Mouse (Mus musculus) layer of hippocampus, adult 8-10 months (tissue): ENCODE measurements at regions not wholly inside any gene's neighbourhood (a gene's known extent, or its start where the extent isn't known, plus 50 kb on each side); places are given as distances from the start of the nearest gene placed in this dataset.
A peak's percentile ranks its signal among the peaks of the same experiment; 100 is the strongest.

Experiments used
- DNase-seq, 2 experiments: peaks; one replicate each; pipeline ENCODE4 v3.0.0; 2022; ENCODE audit warnings: low spot score in 2 of 2

DNA sequence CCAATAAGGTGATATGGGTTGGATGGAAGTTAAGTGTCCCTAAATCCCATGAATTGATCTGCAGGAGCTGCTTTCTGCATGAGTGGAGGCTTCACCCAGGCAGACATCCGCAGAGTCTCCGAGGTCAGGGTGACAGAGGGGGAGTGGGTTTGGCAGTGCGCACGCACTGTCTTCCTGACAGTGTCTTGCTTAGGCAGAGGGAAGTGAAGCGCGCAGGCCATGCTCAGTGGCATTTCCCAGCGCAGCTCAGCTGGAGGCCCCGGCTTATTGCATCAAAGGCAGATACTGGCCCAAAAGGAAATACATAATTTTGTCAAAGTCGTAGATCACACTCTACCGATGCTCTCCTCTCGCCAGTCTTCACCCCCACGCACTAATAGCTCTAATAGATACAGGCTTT lies 252.7 kb upstream of the Dnajc24 start:
- no peak for DNase-seq

DNA sequence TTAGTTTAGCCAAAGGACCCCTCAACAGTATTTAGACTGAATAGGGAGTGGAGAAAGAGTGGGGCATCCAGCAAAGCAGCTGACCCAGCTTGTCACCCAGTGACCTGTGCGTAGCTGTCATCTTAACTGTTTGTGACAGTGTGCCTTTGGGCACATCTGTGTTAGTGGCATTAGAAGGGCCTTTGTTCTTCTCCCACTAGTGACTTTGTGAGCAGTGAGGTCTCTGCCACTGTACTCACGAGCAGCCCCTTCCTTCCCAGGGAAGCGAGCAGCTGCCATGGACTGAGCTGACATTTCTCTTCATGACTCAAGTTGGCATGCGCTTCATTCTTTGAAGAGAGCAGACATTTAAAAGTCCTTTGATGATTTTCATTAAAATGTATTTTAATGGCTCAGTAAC lies 231.0 kb upstream of the Dnajc24 start:
- no peak for DNase-seq

- no peak for DNase-seq
Measured at GRCm38 (mm10) chr2:106231136-106231535, 227.8 kb upstream of the Dnajc24 start.

GRCm38 (mm10) chr2:106230021-106230420 lies 226.7 kb upstream of the Dnajc24 start:
- DNase-seq, result no peak

GRCm38 (mm10) chr2:106228249-106228648 lies 224.9 kb upstream of the Dnajc24 start:
- DNase-seq, result no peak

GRCm38 (mm10) chr2:106216169-106216568 lies 212.8 kb upstream of the Dnajc24 start:
- DNase-seq, result peak; percentile 54 to 69

GRCm38 (mm10) chr2:106213740-106214139 lies 210.4 kb upstream of the Dnajc24 start:
- no peak for DNase-seq

DNA sequence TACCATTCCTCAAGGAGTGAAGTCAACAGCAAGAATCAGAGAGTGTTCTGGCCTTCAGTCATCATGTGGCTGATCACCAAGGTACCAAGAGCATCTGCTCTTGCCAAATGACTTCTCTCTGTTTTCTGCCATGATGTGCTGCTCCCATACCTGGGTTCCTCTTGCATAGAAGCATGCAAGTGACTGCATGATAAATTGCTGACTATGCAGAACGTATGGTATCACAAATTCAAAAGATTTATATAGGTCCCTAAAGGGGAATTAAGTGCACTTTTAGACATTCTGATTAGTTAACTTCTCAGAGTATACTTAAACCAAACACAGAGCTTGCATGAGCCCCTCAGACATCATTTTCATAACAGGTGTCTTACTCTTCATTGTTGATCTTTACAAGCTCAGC lies 207.4 kb upstream of the Dnajc24 start:
- DNase-seq, result no peak

DNA sequence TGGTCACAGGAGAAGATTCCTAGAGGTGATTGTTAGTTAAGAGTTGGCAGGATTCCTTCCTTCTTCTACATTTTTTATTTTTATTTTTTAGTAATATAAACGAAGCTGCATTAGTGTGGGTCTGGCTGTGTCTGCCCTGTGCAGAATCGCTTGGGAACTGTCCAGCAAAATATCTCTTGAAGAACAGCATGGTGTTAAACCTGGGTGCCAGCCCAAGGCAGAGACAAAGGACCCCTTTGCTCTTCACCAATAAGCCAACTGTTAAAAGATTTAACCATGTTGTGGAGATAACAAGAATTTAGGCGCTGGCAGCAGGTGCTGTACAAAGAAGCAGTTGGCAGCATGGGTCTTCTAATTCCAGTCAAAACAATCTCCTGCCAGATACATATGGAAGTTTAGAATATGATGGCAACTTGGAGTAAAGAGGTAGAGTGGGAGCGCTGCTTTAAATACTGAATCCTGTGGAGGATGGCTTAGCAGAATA lies 205.5 kb upstream of the Dnajc24 start:
- DNase-seq, result no peak

DNA sequence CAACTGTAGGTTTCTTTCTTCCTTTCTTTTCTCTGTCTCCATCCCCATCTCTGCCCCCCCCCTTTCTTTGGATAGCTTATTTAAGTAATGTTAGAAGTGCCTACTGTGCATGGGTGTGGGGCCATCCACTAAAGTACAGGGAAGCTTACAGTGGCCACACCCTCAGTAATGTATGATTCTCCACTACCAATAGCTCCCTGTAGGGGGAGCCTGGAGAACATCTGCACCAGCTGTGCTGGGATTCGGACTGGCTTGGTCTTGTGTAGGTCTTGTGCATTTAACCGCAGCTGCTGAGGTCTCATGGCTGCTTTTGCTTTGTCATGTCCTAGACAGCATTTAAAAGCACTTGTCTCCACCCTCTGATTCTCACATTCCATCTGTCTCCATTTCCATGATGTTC lies 196.8 kb upstream of the Dnajc24 start:
- DNase-seq, result no peak

DNA sequence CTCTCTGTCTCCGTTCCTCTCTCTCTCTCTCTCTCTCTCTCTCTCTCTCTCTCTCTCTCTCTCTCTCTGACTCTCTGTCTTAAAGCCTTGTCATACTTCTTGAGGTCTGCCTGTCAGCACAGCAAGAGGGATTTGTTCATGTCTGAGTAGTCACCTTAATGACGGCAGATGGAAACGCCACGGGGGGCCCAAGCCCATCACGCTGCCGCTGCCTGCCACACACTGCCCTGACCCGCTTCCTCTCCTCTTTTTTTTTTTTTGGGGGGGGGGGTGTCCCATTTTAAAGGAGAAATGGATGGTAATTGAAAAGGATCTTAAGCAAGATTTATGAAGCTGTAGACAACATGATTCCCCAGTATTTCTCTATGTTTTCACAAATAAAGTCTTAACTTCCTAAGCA lies 191.8 kb upstream of the Dnajc24 start:
- DNase-seq, result no peak

- peak; percentile 62 to 88 for DNase-seq
Measured at GRCm38 (mm10) chr2:106194369-106195023, 191.1 kb upstream of the Dnajc24 start.

- no peak for DNase-seq
Measured at GRCm38 (mm10) chr2:106193889-106194347, 190.6 kb upstream of the Dnajc24 start.

- DNase-seq, result no peak
Measured at GRCm38 (mm10) chr2:106190579-106191322, 187.4 kb upstream of the Dnajc24 start.

- no peak for DNase-seq
Measured at GRCm38 (mm10) chr2:106183651-106184050, 180.3 kb upstream of the Dnajc24 start.

GRCm38 (mm10) chr2:106182051-106182450 lies 178.7 kb upstream of the Dnajc24 start:
- DNase-seq, result no peak

- DNase-seq, result no peak
Measured at GRCm38 (mm10) chr2:106162681-106163080, 159.3 kb upstream of the Dnajc24 start.

DNA sequence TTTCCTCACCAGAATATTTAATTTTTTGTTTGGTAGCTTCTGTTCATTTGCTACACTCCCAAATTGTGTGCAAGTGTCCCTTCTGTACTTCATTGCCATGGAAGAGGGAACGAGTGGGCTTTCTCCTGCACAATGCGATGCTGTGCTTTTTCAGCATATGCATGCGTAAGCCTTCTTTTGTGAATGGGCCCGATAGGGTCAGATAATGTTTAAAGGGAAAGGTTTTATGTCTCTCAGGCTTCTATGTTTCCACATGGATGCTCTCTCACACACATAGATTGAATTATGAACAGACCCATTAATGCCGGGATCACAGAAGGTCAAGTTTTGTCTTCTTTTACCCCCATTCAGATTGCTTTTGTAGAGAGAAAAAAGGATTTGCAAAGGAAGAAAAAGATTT lies 158.5 kb upstream of the Dnajc24 start:
- DNase-seq, result no peak

GRCm38 (mm10) chr2:106149701-106150100 lies 146.4 kb upstream of the Dnajc24 start:
- DNase-seq, result no peak

DNA sequence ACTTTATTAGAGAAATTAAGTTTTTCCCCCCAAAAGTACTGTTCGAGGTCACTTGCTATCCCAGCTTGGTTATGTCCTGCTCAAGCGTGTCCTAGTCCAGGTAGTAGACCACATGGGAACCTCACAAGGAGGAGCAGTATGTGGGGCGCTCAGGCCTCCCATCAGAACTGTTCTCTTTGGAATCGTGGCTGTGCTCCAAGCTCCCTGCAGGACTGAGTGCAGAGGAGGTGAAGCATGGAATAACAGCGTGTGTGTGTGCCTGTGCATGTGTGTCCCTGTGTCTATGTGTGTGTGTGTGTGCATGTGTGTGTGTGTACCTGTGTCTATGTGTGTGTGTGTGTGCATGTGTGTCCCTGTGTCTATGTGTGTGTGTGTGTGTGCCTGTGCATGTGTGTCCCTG lies 137.6 kb upstream of the Dnajc24 start:
- no peak for DNase-seq

DNA sequence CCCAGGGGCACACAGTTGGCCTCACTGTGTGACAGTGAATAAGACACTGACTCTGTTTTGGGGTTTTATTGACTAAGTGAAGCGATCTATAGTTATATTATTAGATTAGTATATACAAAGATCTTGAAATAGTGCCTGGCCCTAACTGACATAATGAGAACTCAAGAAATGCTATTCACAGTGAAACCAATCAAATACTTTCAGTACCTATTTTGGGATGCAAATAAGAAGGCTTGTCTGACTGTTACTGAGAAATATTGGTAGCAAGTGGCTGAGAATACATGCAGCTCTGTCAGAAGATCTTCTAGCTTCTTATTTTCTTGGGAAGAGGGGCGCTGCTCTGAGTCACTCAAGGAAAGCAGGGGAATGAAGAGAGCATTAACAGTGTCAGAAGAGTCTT lies 97.7 kb upstream of the Dnajc24 start:
- no peak for DNase-seq

- no peak for DNase-seq
Measured at GRCm38 (mm10) chr2:106086121-106086520, 82.8 kb upstream of the Dnajc24 start.
